Mouse (Mus musculus): ENCODE measurements around the gene Amot. TPM values are rescaled to one million over a fixed set of nuclear protein-coding genes. Genes with fewer than 3 reads are reported as not detected.
A peak's percentile ranks its signal among the peaks of the same experiment; 100 is the strongest.

Amot gene
- total RNA-seq (2014; rRNA removed): 3.2 and 4.1 TPM in 2 replicates
- polyA plus RNA-seq (2012; rRNA removed): 3.4 and 3.9 TPM in 2 replicates

- H3K9ac ChIP-seq (ENCODE audit: low read depth, low read length): peak within 1 kb of the TSS; percentile 79
- peaks cover 7% of the 10 kb centered on the region; the same call in 1 of the 2 replicates for H3K4me1 ChIP-seq (ENCODE audit: control insufficient read depth, insufficient read depth, low read length)
- H3K27ac ChIP-seq (replicated peaks; ENCODE audit: insufficient read depth, low read depth, low read length): peak within 1 kb of the TSS; percentile 82
- H3K27me3 ChIP-seq (ENCODE audit: control insufficient read depth, insufficient read depth, low read length): no peaks in the 10 kb centered on the region
- peak within 1 kb of the TSS; percentile 72 for H3K4me3 ChIP-seq (ENCODE audit: insufficient read depth, low read depth, low read length)
- under 1% methylated on average over 28 of the region's 34 CpGs for WGBS
- no peaks in the 10 kb centered on the region for H3K36me3 ChIP-seq (ENCODE audit: control insufficient read depth, insufficient read depth, low read length)
- H3K79me2 ChIP-seq (ENCODE audit: control insufficient read depth, insufficient read depth, low read length): no peaks in the 10 kb centered on the region; the same call in 1 of the 2 replicates
- peak; percentile 81 for DNase-seq (ENCODE audit: extremely low read depth, low read depth, low spot score)
- peak; percentile 51; the same call in 1 of the 2 replicates for TF ChIP-seq POLR2A (IDR thresholded peaks at IDR 0.05; ENCODE audit: extremely low read depth, insufficient read depth, low read length)
- no peak for TF ChIP-seq CTCF (IDR thresholded peaks at IDR 0.05; ENCODE audit: low read depth, low read length)
These were observed at the start of gene Amot for GRCm38 (mm10) chrX:145504717-145505415. TSS of gene Amot (minus strand) at chrX:145505181.

DNA sequence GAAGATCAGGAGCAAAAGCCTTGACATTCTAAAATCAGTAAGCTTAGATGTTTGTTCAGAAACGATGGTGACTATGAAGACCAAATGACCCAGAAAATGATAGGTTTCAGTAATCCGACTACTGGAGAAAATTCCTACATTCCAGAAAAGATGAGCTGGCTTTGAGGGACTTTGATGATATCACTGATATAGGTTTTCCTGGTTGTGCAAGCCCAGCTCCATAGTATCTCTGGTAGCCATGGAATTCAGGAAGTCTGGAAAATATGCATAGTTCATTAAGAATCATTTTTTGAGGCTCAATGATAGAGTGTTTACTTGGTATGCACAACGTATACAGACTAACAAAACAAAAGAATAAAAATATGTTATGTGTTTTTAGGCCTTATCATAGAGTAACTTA, 40.1 kb upstream of the Amot start:
- WGBS: 88% methylated on average over 3 of the region's 3 CpGs
- Histone ChIP-seq H3K9ac (ENCODE audit: low read depth, low read length) (no peak overlapping the region), H3K27ac (replicated peaks; ENCODE audit: insufficient read depth, low read depth, low read length) (no peak overlapping the region), H3K4me1 (ENCODE audit: control insufficient read depth, insufficient read depth, low read length) (no peaks in the 10 kb centered on the region; the same call in 1 of the 2 replicates), H3K27me3 (ENCODE audit: control insufficient read depth, insufficient read depth, low read length) (no peaks in the 10 kb centered on the region), H3K36me3 (ENCODE audit: control insufficient read depth, insufficient read depth, low read length) (no peaks in the 10 kb centered on the region), H3K79me2 (ENCODE audit: control insufficient read depth, insufficient read depth, low read length) (no peaks in the 10 kb centered on the region), H3K4me3 (ENCODE audit: insufficient read depth, low read depth, low read length) (no peak overlapping the region)
- no peak for DNase-seq (ENCODE audit: extremely low read depth, low read depth, low spot score)
- TF ChIP-seq POLR2A (IDR thresholded peaks at IDR 0.05; ENCODE audit: extremely low read depth, insufficient read depth, low read length) (no peak), CTCF (IDR thresholded peaks at IDR 0.05; ENCODE audit: low read depth, low read length) (no peak)

- TF ChIP-seq POLR2A (IDR thresholded peaks at IDR 0.05; ENCODE audit: extremely low read depth, insufficient read depth, low read length): no peak
- no peak for TF ChIP-seq CTCF (IDR thresholded peaks at IDR 0.05; ENCODE audit: low read depth, low read length)
- no peak overlapping the region for H3K9ac ChIP-seq (ENCODE audit: low read depth, low read length)
- H3K36me3 ChIP-seq (ENCODE audit: control insufficient read depth, insufficient read depth, low read length): no peaks in the 10 kb centered on the region
- H3K4me1 ChIP-seq (ENCODE audit: control insufficient read depth, insufficient read depth, low read length): no peaks in the 10 kb centered on the region; the same call in 1 of the 2 replicates
- H3K79me2 ChIP-seq (ENCODE audit: control insufficient read depth, insufficient read depth, low read length): no peaks in the 10 kb centered on the region
- H3K27ac ChIP-seq (replicated peaks; ENCODE audit: insufficient read depth, low read depth, low read length): no peak overlapping the region
- no peak overlapping the region for H3K4me3 ChIP-seq (ENCODE audit: insufficient read depth, low read depth, low read length)
- peak; percentile 65 for DNase-seq (ENCODE audit: extremely low read depth, low read depth, low spot score)
- no peaks in the 10 kb centered on the region for H3K27me3 ChIP-seq (ENCODE audit: control insufficient read depth, insufficient read depth, low read length)
- WGBS: 56% methylated on average over 4 of the region's 4 CpGs
These were observed 38.9 kb upstream of the Amot start for GRCm38 (mm10) chrX:145543602-145544490.

DNA sequence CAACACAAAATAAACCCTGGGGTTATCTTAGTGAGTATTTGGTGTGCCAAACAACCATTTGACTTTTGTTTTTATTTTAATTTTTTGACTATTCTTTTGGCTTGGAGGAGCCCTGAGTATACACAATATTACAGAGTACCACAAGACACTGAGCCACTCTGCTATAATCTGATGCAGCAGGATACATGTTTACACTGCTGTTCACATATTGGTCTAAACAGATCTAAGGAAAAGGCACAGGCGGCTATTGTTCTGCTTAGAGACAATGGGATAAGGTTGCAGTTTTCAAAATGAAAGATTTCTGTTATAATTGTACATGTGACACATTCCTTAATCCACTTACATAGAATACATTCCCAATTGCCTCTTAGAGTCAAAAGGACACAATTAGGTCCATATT, 36.1 kb upstream of the Amot start:
- TF ChIP-seq POLR2A (IDR thresholded peaks at IDR 0.05; ENCODE audit: extremely low read depth, insufficient read depth, low read length) (no peak), CTCF (IDR thresholded peaks at IDR 0.05; ENCODE audit: low read depth, low read length) (no peak)
- no peaks in the 10 kb centered on the region for H3K27me3 ChIP-seq (ENCODE audit: control insufficient read depth, insufficient read depth, low read length)
- no peaks in the 10 kb centered on the region for H3K79me2 ChIP-seq (ENCODE audit: control insufficient read depth, insufficient read depth, low read length)
- H3K36me3 ChIP-seq (ENCODE audit: control insufficient read depth, insufficient read depth, low read length): no peaks in the 10 kb centered on the region
- no peaks in the 10 kb centered on the region; the same call in 1 of the 2 replicates for H3K4me1 ChIP-seq (ENCODE audit: control insufficient read depth, insufficient read depth, low read length)
- WGBS: 82% methylated on average over 1 of the region's 1 CpGs
- no peak overlapping the region for H3K4me3 ChIP-seq (ENCODE audit: insufficient read depth, low read depth, low read length)
- no peak overlapping the region for H3K27ac ChIP-seq (replicated peaks; ENCODE audit: insufficient read depth, low read depth, low read length)
- no peak for DNase-seq (ENCODE audit: extremely low read depth, low read depth, low spot score)
- no peak overlapping the region for H3K9ac ChIP-seq (ENCODE audit: low read depth, low read length)

DNA sequence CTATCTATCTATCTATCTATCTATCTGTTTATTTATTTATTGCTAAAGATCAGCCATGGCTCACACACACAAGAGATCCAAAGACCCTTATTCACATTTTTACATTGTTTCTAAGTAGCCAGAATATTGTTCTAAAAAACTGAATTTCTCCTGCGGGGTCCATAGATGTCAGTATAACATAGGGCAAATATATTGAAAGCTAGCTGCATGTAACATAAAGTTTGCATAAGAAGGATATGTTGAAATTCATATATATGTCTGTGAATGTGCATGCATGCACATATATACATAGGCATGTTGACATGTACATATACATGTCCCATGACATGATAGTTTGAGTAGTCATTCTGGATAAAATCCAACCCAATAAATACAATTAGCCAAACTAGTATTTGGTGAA, 35.3 kb upstream of the Amot start:
- Histone ChIP-seq H3K4me3 (ENCODE audit: insufficient read depth, low read depth, low read length) (no peak overlapping the region), H3K27ac (replicated peaks; ENCODE audit: insufficient read depth, low read depth, low read length) (no peak overlapping the region), H3K4me1 (ENCODE audit: control insufficient read depth, insufficient read depth, low read length) (no peaks in the 10 kb centered on the region; the same call in 1 of the 2 replicates), H3K36me3 (ENCODE audit: control insufficient read depth, insufficient read depth, low read length) (no peaks in the 10 kb centered on the region), H3K79me2 (ENCODE audit: control insufficient read depth, insufficient read depth, low read length) (no peaks in the 10 kb centered on the region), H3K9ac (ENCODE audit: low read depth, low read length) (no peak overlapping the region), H3K27me3 (ENCODE audit: control insufficient read depth, insufficient read depth, low read length) (no peaks in the 10 kb centered on the region)
- TF ChIP-seq POLR2A (IDR thresholded peaks at IDR 0.05; ENCODE audit: extremely low read depth, insufficient read depth, low read length) (no peak), CTCF (IDR thresholded peaks at IDR 0.05; ENCODE audit: low read depth, low read length) (no peak)
- DNase-seq (ENCODE audit: extremely low read depth, low read depth, low spot score): no peak
- WGBS: 94% methylated on average over 1 of the region's 1 CpGs
